Mouse (Mus musculus): ENCODE measurements around the gene Cxcl1. TPM values are rescaled to one million over a fixed set of nuclear protein-coding genes. Genes with fewer than 3 reads are reported as not detected.

Cxcl1 gene
- polyA plus RNA-seq, 1 experiment from 2014 or later = 0.31 TPM

- WGBS = 20% methylated on average over 10 of the region's 10 CpGs
Measured at GRCm38 (mm10) chr5:90891464-90891813, 398 bp downstream of the Cxcl1 start.

DNA sequence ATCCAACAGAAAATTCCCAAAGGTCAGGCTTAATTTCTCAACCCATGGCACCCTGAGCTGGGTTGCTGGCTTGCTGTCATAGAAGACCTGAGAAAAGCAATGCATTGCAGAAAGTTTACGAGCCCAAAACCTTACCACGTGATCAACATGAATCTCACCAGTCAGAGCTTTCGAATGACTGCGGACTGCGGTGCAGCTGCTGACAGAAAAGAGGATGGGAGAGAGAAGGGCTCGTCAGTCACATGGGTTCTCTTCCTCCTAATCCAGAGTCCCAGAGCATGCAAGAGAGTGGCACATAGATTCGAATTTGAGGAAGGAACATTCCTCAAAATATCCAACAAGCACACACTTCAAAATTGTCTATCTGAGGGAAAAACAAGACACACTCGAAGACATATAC lies 3.2 kb downstream of the Cxcl1 start:
- WGBS = 70% methylated on average over 8 of the region's 8 CpGs
- Histone ChIP-seq H3K9ac (replicated peaks) (no peak overlapping the region), H3K9me3 (no peaks in the 10 kb centered on the region), H3K4me1 (replicated peaks) (peaks cover 8% of the 10 kb centered on the region; the same call in 1 of the 2 replicates), H3K27ac (no peak overlapping the region), H3K4me2 (no peak overlapping the region), H3K36me3 (no peaks in the 10 kb centered on the region), H3K4me3 (replicated peaks) (no peak overlapping the region), H3K27me3 (peaks cover 6% of the 10 kb centered on the region; the same call in 1 of the 2 replicates)
- ATAC-seq (ENCODE audit: insufficient number of reproducible peaks, insufficient read depth, low FRiP score, low TSS enrichment, low read depth) = no peak

More at GRCm38 (mm10) chr5:90891464-90891813, 398 bp downstream of the Cxcl1 start:
- Histone ChIP-seq H3K27me3 (peaks cover 6% of the 10 kb centered on the region; the same call in 1 of the 2 replicates), H3K9me3 (no peaks in the 10 kb centered on the region), H3K4me2 (peak overlapping the region; percentile 87), H3K27ac (no peak overlapping the region), H3K4me3 (replicated peaks) (peak overlapping the region; percentile 48), H3K4me1 (replicated peaks) (peaks cover 4% of the 10 kb centered on the region; the same call in 1 of the 2 replicates), H3K36me3 (no peaks in the 10 kb centered on the region), H3K9ac (replicated peaks) (peak overlapping the region; percentile 47; the same call in 1 of the 2 replicates)
- ATAC-seq (ENCODE audit: insufficient number of reproducible peaks, insufficient read depth, low FRiP score, low TSS enrichment, low read depth) = 0 out of 2 replicates have a peak, but pooled peaks have one; percentile 22

GRCm38 (mm10) chr5:90897429-90897828 lies 6.4 kb downstream of the Cxcl1 start:
- Histone ChIP-seq H3K27me3 (no peaks in the 10 kb centered on the region), H3K4me3 (replicated peaks) (no peak overlapping the region), H3K27ac (no peak overlapping the region), H3K9ac (replicated peaks) (no peak overlapping the region), H3K36me3 (no peaks in the 10 kb centered on the region), H3K4me1 (replicated peaks) (peaks cover 14% of the 10 kb centered on the region), H3K9me3 (no peaks in the 10 kb centered on the region), H3K4me2 (no peak overlapping the region)
- WGBS = 78% methylated on average over 3 of the region's 3 CpGs
- no peak for ATAC-seq (ENCODE audit: insufficient number of reproducible peaks, insufficient read depth, low FRiP score, low TSS enrichment, low read depth)

DNA sequence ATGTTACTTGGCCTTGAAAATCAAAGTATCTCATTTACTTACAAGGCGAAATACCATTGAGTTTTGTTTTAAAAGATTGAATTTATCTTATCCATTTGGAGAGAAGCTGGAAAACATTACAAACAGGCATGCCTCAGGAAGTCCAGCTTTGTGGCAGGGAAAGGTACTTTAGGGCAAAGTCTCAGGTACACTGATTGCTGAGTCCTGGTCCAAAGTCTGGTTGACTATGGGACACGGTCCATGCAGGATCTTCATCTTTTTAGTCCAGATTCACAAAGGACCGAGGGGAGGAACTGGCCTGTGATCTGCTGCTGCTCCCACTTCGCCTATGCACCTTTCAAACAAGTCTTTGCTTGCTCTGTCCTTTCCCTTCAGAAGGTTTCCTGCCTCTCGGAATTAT lies 8.3 kb downstream of the Cxcl1 start:
- no peak overlapping the region for H3K9ac ChIP-seq (replicated peaks)
- no peaks in the 10 kb centered on the region for H3K36me3 ChIP-seq
- H3K27ac ChIP-seq = no peak overlapping the region
- 85% methylated on average over 5 of the region's 5 CpGs for WGBS
- no peak for ATAC-seq (ENCODE audit: insufficient number of reproducible peaks, insufficient read depth, low FRiP score, low TSS enrichment, low read depth)
- H3K9me3 ChIP-seq = no peaks in the 10 kb centered on the region
- no peak overlapping the region for H3K4me2 ChIP-seq
- H3K27me3 ChIP-seq = peaks cover 17% of the 10 kb centered on the region
- H3K4me3 ChIP-seq (replicated peaks) = no peak overlapping the region
- H3K4me1 ChIP-seq (replicated peaks) = peaks cover 27% of the 10 kb centered on the region

DNA sequence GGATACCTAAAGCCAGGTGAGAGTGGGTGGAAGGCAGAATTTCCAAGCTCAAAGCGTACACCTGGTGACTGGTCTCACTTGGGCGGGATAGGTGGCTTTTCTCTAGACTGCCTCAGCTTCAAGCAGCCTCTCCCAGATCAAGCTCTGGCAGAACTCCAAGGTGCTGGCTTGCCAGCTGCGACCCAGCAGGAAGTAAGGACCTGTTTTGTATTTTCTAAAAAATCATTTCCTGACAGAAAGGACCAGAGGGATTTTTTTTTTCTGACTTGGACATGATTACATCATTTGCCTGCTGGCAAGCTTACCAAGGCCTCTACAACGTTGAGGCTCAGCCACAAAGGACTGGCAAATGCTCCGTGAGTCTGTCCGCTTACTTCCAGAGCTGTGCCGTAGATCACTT lies 9.1 kb downstream of the Cxcl1 start:
- Histone ChIP-seq H3K9ac (replicated peaks) (no peak overlapping the region), H3K4me2 (no peak overlapping the region), H3K9me3 (no peaks in the 10 kb centered on the region), H3K36me3 (no peaks in the 10 kb centered on the region), H3K27ac (no peak overlapping the region), H3K4me1 (replicated peaks) (peaks cover 27% of the 10 kb centered on the region), H3K4me3 (replicated peaks) (no peak overlapping the region), H3K27me3 (peaks cover 25% of the 10 kb centered on the region)
- WGBS = 56% methylated on average over 7 of the region's 7 CpGs
- ATAC-seq (ENCODE audit: insufficient number of reproducible peaks, insufficient read depth, low FRiP score, low TSS enrichment, low read depth) = no peak

GRCm38 (mm10) chr5:90900688-90901087 lies 9.6 kb downstream of the Cxcl1 start:
- no peaks in the 10 kb centered on the region for H3K9me3 ChIP-seq
- H3K4me1 ChIP-seq (replicated peaks) = peaks cover 27% of the 10 kb centered on the region
- no peak overlapping the region for H3K4me2 ChIP-seq
- ATAC-seq (ENCODE audit: insufficient number of reproducible peaks, insufficient read depth, low FRiP score, low TSS enrichment, low read depth) = no peak
- H3K4me3 ChIP-seq (replicated peaks) = no peak overlapping the region
- no peak overlapping the region for H3K9ac ChIP-seq (replicated peaks)
- H3K36me3 ChIP-seq = no peaks in the 10 kb centered on the region
- WGBS = 74% methylated on average over 7 of the region's 7 CpGs
- H3K27ac ChIP-seq = no peak overlapping the region
- peaks cover 28% of the 10 kb centered on the region for H3K27me3 ChIP-seq

DNA sequence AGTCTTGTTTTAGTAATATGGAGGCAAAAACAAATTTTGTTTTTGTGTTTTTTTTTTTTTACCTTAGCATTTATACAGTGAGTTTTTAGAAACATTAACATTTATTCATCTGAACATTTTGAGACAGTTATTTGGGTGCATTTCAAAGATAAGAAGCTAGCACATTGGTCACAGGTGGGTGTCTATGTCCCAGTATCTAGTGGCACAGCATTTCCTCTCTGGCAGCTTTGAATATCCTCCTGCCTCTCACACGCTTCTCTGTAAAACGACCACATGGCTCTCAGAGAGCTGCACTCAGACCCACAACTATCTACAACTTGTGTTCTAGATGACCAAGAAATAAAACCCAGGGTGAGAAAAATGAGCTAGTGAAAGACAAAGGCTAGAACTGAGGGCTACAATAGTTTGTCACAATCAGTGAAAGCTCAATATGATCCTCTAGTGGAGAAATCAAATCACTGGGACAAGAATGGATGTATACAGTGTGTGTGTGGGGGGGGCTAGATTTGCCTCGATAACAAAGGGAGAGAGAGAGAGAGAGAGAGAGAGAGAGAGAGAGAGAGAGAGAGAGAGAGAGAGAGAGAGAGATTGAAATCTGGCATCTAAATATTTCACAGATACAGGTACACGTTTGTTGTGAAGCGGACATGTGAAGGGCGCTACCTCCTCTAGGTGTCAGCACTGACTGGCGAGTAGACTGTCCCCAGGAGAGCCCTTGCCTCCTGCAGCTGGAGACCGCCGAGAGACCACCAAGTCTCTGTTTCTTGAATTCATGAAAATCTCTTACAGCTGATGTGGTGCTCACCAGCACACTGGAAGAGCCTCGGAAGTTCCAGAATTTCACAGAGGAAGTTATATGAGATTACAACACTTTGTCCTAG lies 11.6 kb downstream of the Cxcl1 start:
- H3K4me2 ChIP-seq = peak overlapping the region; percentile 67
- 10% methylated on average over 10 of the region's 10 CpGs for WGBS
- peaks cover 29% of the 10 kb centered on the region for H3K4me1 ChIP-seq (replicated peaks)
- H3K27me3 ChIP-seq = peaks cover 33% of the 10 kb centered on the region
- no peaks in the 10 kb centered on the region for H3K36me3 ChIP-seq
- H3K9me3 ChIP-seq = no peaks in the 10 kb centered on the region
- no peak overlapping the region for H3K9ac ChIP-seq (replicated peaks)
- no peak for ATAC-seq (ENCODE audit: insufficient number of reproducible peaks, insufficient read depth, low FRiP score, low TSS enrichment, low read depth)
- H3K27ac ChIP-seq = no peak overlapping the region
- H3K4me3 ChIP-seq (replicated peaks) = peak overlapping the region; percentile 32

GRCm38 (mm10) chr5:90903339-90904020 lies 12.4 kb downstream of the Cxcl1 start, which contains the start of gene Cxcl2:
Cxcl2 (plus strand) TSS chr5:90903871.
- Histone ChIP-seq H3K9me3 (no peaks in the 10 kb centered on the region), H3K4me3 (replicated peaks) (peak within 1 kb of the TSS; percentile 32), H3K4me2 (peak within 1 kb of the TSS; percentile 67), H3K4me1 (replicated peaks) (peaks cover 26% of the 10 kb centered on the region), H3K9ac (replicated peaks) (no peak within 1 kb of the TSS; the same call in 1 of the 2 replicates), H3K27me3 (peaks cover 33% of the 10 kb centered on the region), H3K27ac (no peak within 1 kb of the TSS), H3K36me3 (no peaks in the 10 kb centered on the region)
- WGBS = 13% methylated on average over 22 of the region's 22 CpGs
- peak; percentile 53; the same call in 1 of the 2 replicates for ATAC-seq (ENCODE audit: insufficient number of reproducible peaks, insufficient read depth, low FRiP score, low TSS enrichment, low read depth)

GRCm38 (mm10) chr5:90908983-90909382 lies 17.9 kb downstream of the Cxcl1 start:
- no peaks in the 10 kb centered on the region for H3K9me3 ChIP-seq
- no peaks in the 10 kb centered on the region for H3K36me3 ChIP-seq
- H3K9ac ChIP-seq (replicated peaks) = no peak overlapping the region
- ATAC-seq (ENCODE audit: insufficient number of reproducible peaks, insufficient read depth, low FRiP score, low TSS enrichment, low read depth) = no peak
- H3K27ac ChIP-seq = no peak overlapping the region
- H3K4me1 ChIP-seq (replicated peaks) = peaks cover 3% of the 10 kb centered on the region; the same call in 1 of the 2 replicates
- H3K27me3 ChIP-seq = peaks cover 20% of the 10 kb centered on the region
- 5% methylated on average over 2 of the region's 2 CpGs for WGBS
- H3K4me3 ChIP-seq (replicated peaks) = no peak overlapping the region
- no peak overlapping the region for H3K4me2 ChIP-seq

DNA sequence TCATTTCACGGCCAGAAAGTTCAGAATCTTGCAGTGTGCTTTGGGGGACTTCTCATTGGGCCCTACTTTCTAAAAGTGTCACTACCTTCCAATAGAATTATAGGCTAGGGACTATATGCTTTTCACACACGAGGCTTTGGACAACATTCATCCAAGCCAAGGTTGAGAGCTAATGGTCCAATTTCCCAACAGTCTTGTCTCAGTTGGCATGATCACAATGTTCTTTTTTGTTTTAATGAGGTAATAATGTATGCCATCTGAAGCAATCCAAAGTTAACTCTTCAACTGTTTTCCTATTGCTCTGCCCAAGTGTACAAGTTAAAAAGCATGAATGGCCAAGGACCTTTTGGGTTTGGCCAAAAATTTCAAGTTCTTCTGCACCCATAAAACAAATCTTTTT lies 28.5 kb downstream of the Cxcl1 start:
- H3K4me2 ChIP-seq = no peak overlapping the region
- no peaks in the 10 kb centered on the region for H3K27me3 ChIP-seq
- no peak overlapping the region for H3K27ac ChIP-seq
- H3K4me3 ChIP-seq (replicated peaks) = no peak overlapping the region
- no peak for ATAC-seq (ENCODE audit: insufficient number of reproducible peaks, insufficient read depth, low FRiP score, low TSS enrichment, low read depth)
- no peaks in the 10 kb centered on the region for H3K9me3 ChIP-seq
- no peak overlapping the region for H3K9ac ChIP-seq (replicated peaks)
- no peaks in the 10 kb centered on the region for H3K4me1 ChIP-seq (replicated peaks)
- H3K36me3 ChIP-seq = no peaks in the 10 kb centered on the region
- WGBS = 78% methylated on average over 2 of the region's 2 CpGs

- Histone ChIP-seq H3K4me1 (replicated peaks) (no peaks in the 10 kb centered on the region), H3K9ac (replicated peaks) (no peak overlapping the region), H3K4me3 (replicated peaks) (no peak overlapping the region), H3K9me3 (no peaks in the 10 kb centered on the region), H3K27me3 (no peaks in the 10 kb centered on the region), H3K36me3 (no peaks in the 10 kb centered on the region), H3K4me2 (no peak overlapping the region), H3K27ac (no peak overlapping the region)
- no peak for ATAC-seq (ENCODE audit: insufficient number of reproducible peaks, insufficient read depth, low FRiP score, low TSS enrichment, low read depth)
- WGBS = 87% methylated on average over 4 of the region's 4 CpGs
Measured at GRCm38 (mm10) chr5:90922958-90923357, 31.9 kb downstream of the Cxcl1 start.

Measured in limb, embryonic 12.5 days (tissue).